Mouse (Mus musculus) erythroblast, embryonic 14.5 days (primary cell): ENCODE data around the gene Prn. TPM values are rescaled to one million over a fixed set of nuclear protein-coding genes. Genes with fewer than 3 reads are reported as not detected.
A peak's percentile ranks its signal among the peaks of the same experiment; 100 is the strongest.

Experiments
- H3K27me3 ChIP-seq: 2 replicates; pipeline ENCODE4 v1.6.1; 2012; ENCODE audit warnings: inconsistent platforms; ENCODE audit not compliant: control insufficient read depth
- H3K36me3 ChIP-seq: 2 replicates; pipeline ENCODE4 v1.6.1; 2012; ENCODE audit warnings: mild to moderate bottlenecking, inconsistent platforms; ENCODE audit not compliant: control insufficient read depth
- H3K4me1 ChIP-seq: 2 replicates; pipeline ENCODE4 v1.6.1; 2012; ENCODE audit warnings: inconsistent platforms; ENCODE audit not compliant: control insufficient read depth
- H3K4me3 ChIP-seq: replicated peaks from 2 replicates; pipeline ENCODE3; 2012; ENCODE audit warnings: moderate library complexity, mild to moderate bottlenecking, inconsistent platforms
- H3K9me3 ChIP-seq: 2 replicates; pipeline ENCODE4 v1.6.1; 2012; ENCODE audit warnings: low read length, inconsistent platforms, mixed read lengths; ENCODE audit not compliant: control insufficient read depth
- GATA1 ChIP-seq: IDR thresholded peaks from 2 replicates; pipeline ENCODE4 v1.6.1; 2012; ENCODE audit warnings: low read length, inconsistent platforms, mixed read lengths
- TAL1 ChIP-seq: IDR thresholded peaks from 3 replicates; pipeline ENCODE4 v1.6.1; 2012; ENCODE audit warnings: low read length, inconsistent platforms, mixed read lengths
- polyA plus RNA-seq: library from polyadenylated mRNA; stranded (reverse); fragments of >175 nt; gene quantifications from 2 replicates; pipeline ENCODE4 v1.2.3, GENCODE M21; 2012

The Prn gene
- polyA plus RNA-seq, 1 experiment = not detected

GRCm38 (mm10) chr2:131952961-131953538 is 43.3 kb downstream of the Prn start:
- Histone ChIP-seq H3K9me3 (no peaks in the 10 kb centered on the region), H3K36me3 (no peaks in the 10 kb centered on the region), H3K4me1 (peaks cover 6% of the 10 kb centered on the region), H3K27me3 (peaks cover 62% of the 10 kb centered on the region), H3K4me3 (no peak overlapping the region)
- TF ChIP-seq TAL1 (no peak), GATA1 (no peak)

- H3K9me3 ChIP-seq = no peaks in the 10 kb centered on the region
- peaks cover 6% of the 10 kb centered on the region for H3K4me1 ChIP-seq
- TF ChIP-seq TAL1 = no peak
- TF ChIP-seq GATA1 = no peak
- H3K4me3 ChIP-seq = no peak overlapping the region
- H3K27me3 ChIP-seq = peaks cover 58% of the 10 kb centered on the region
- H3K36me3 ChIP-seq = no peaks in the 10 kb centered on the region
Measured at GRCm38 (mm10) chr2:131953711-131954110, 44.0 kb downstream of the Prn start.

- TF ChIP-seq GATA1 (no peak), TAL1 (no peak)
- Histone ChIP-seq H3K27me3 (peaks cover 53% of the 10 kb centered on the region), H3K36me3 (no peaks in the 10 kb centered on the region), H3K4me3 (no peak overlapping the region), H3K4me1 (peaks cover 6% of the 10 kb centered on the region), H3K9me3 (no peaks in the 10 kb centered on the region)
Measured at GRCm38 (mm10) chr2:131954835-131955234, 45.1 kb downstream of the Prn start.

GRCm38 (mm10) chr2:131955264-131955663 is 45.5 kb downstream of the Prn start:
- no peak for TF ChIP-seq GATA1
- TF ChIP-seq TAL1 = no peak
- H3K9me3 ChIP-seq = no peaks in the 10 kb centered on the region
- peak overlapping the region; percentile 31 for H3K4me3 ChIP-seq
- peaks cover 6% of the 10 kb centered on the region for H3K4me1 ChIP-seq
- H3K36me3 ChIP-seq = no peaks in the 10 kb centered on the region
- peaks cover 49% of the 10 kb centered on the region for H3K27me3 ChIP-seq

- Histone ChIP-seq H3K4me3 (no peak overlapping the region), H3K27me3 (peaks cover 37% of the 10 kb centered on the region), H3K9me3 (no peaks in the 10 kb centered on the region), H3K4me1 (peaks cover 6% of the 10 kb centered on the region), H3K36me3 (no peaks in the 10 kb centered on the region)
- TF ChIP-seq TAL1 = no peak
- TF ChIP-seq GATA1 = no peak
Measured at GRCm38 (mm10) chr2:131956336-131957256, 46.8 kb downstream of the Prn start.

- Histone ChIP-seq H3K4me1 (peaks cover 6% of the 10 kb centered on the region), H3K4me3 (no peak overlapping the region), H3K27me3 (peaks cover 25% of the 10 kb centered on the region), H3K9me3 (no peaks in the 10 kb centered on the region), H3K36me3 (no peaks in the 10 kb centered on the region)
- TF ChIP-seq GATA1 (no peak), TAL1 (no peak)
Measured at GRCm38 (mm10) chr2:131957731-131958222, 48.0 kb downstream of the Prn start.

- no peaks in the 10 kb centered on the region for H3K9me3 ChIP-seq
- H3K27me3 ChIP-seq = no peaks in the 10 kb centered on the region
- no peaks in the 10 kb centered on the region for H3K4me1 ChIP-seq
- no peaks in the 10 kb centered on the region for H3K36me3 ChIP-seq
- H3K4me3 ChIP-seq = no peak overlapping the region
- no peak for TF ChIP-seq GATA1
- no peak for TF ChIP-seq TAL1
Measured at GRCm38 (mm10) chr2:131961671-131962070, 51.9 kb downstream of the Prn start.

- Histone ChIP-seq H3K9me3 (peaks cover 4% of the 10 kb centered on the region), H3K4me3 (no peak overlapping the region), H3K36me3 (no peaks in the 10 kb centered on the region), H3K27me3 (no peaks in the 10 kb centered on the region), H3K4me1 (no peaks in the 10 kb centered on the region)
- TF ChIP-seq TAL1 (no peak), GATA1 (no peak)
Measured at GRCm38 (mm10) chr2:131970597-131970996, 60.8 kb downstream of the Prn start.

- TF ChIP-seq TAL1 (no peak), GATA1 (no peak)
- Histone ChIP-seq H3K9me3 (peaks cover 7% of the 10 kb centered on the region), H3K4me1 (no peaks in the 10 kb centered on the region), H3K27me3 (no peaks in the 10 kb centered on the region), H3K36me3 (no peaks in the 10 kb centered on the region), H3K4me3 (no peak overlapping the region)
Measured at GRCm38 (mm10) chr2:131971098-131971497, 61.3 kb downstream of the Prn start.
